Mouse (Mus musculus) thymus, adult 2 months (tissue): ENCODE measurements at regions not wholly inside any gene's neighbourhood (a gene's known extent, or its start where the extent isn't known, plus 50 kb on each side); places are given as distances from the start of the nearest gene placed in this dataset.
"Not testable (repeated sequence)": the region's sequence is repeated elsewhere in the genome, so short reads cannot be mapped to it uniquely, and the experiment has no call there.

Source experiments
- CTCF ChIP-seq: fragments of 200-500 bp; IDR thresholded peaks from 2 replicates; pipeline ENCODE4 v1.5.1; 2012; ENCODE audit warnings: mild to moderate bottlenecking, control low read depth, low read length, moderate library complexity, borderline replicate concordance; ENCODE audit not compliant: control insufficient read depth, poor library complexity, insufficient read depth; ENCODE audit errors: extremely low read depth
- POLR2A ChIP-seq: fragments of 200-500 bp; IDR thresholded peaks from 2 replicates; pipeline ENCODE4 v1.6.1; 2012; ENCODE audit warnings: mild to moderate bottlenecking, low read length, control low read depth, moderate library complexity; ENCODE audit not compliant: control insufficient read depth, poor library complexity, insufficient read depth; ENCODE audit errors: extremely low read depth

DNA sequence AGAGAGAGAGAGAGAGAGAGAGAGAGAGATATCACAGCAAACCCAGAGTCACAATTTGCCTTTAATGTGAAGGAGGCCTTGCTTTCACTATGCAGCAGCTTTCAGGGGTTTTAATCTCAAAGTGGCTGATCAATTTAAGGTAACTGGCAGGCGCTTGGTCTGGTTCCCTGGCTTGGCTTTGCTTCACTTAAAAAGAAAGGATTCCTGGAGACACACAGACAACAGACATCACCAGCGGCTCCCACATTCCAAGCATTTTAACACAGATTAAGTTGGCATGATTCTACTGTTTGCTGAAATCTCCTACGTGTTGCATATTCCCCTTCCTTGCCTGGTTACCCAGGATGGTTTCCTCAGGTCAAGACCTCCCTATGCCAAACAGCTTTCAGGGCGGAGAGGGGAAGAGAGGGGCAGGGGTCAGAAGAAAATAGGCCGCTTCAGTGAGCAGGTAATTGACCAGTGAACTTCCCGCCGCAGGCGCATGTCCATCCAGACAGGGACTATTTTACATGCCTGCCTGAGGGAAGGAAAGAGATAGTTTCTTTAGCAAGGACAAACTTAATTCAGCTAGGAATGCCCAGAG, 140.0 kb downstream of the Rab10 start:
- TF ChIP-seq CTCF, POLR2A: not testable (repeated sequence)
